Mouse (Mus musculus) liver, adult 2 months (tissue): ENCODE data around the gene Mta3. TPM values are rescaled to one million over a fixed set of nuclear protein-coding genes. Genes with fewer than 3 reads are reported as not detected.

Experiments used
- DNase-seq: peaks from one replicate; pipeline ENCODE4 v3.0.0-alpha.2; 2011; ENCODE audit warnings: low read depth, low spot score; ENCODE audit errors: extremely low read depth
- H3K27ac ChIP-seq: fragments of 200-500 bp; replicated peaks from 2 replicates; pipeline ENCODE4 v1.5.1; 2012; ENCODE audit warnings: low read depth, mild to moderate bottlenecking, control low read depth, inconsistent platforms, low read length; ENCODE audit not compliant: insufficient read depth
- H3K27me3 ChIP-seq: fragments of 200-500 bp; 2 replicates; pipeline ENCODE4 v1.6.1; 2012; ENCODE audit warnings: mild to moderate bottlenecking, moderate library complexity, low read length, inconsistent platforms; ENCODE audit not compliant: control insufficient read depth, insufficient read depth
- H3K36me3 ChIP-seq: fragments of 200-500 bp; 2 replicates; pipeline ENCODE4 v1.6.1; 2012; ENCODE audit warnings: low read length, inconsistent platforms; ENCODE audit not compliant: control insufficient read depth, insufficient read depth
- H3K4me1 ChIP-seq: fragments of 200-500 bp; 2 replicates; pipeline ENCODE4 v1.6.1; 2011; ENCODE audit warnings: low read length; ENCODE audit not compliant: control insufficient read depth, insufficient read depth
- H3K4me3 ChIP-seq: fragments of 200-500 bp; 2 replicates; pipeline ENCODE4 v1.5.1; 2011; ENCODE audit warnings: low read depth, mild to moderate bottlenecking, control low read depth, low read length, moderate library complexity; ENCODE audit not compliant: insufficient read depth
- H3K79me2 ChIP-seq: fragments of 200-500 bp; 2 replicates; pipeline ENCODE4 v1.6.1; 2012; ENCODE audit warnings: inconsistent platforms, mild to moderate bottlenecking, low read length, moderate library complexity; ENCODE audit not compliant: control insufficient read depth, insufficient read depth
- H3K9ac ChIP-seq: fragments of 200-500 bp; 2 replicates; pipeline ENCODE4 v1.6.1; 2012; ENCODE audit warnings: low read depth, mild to moderate bottlenecking, control low read depth, inconsistent platforms, low read length
- CTCF ChIP-seq: fragments of 200-500 bp; IDR thresholded peaks from 2 replicates; pipeline ENCODE4 v1.5.1; 2011; ENCODE audit warnings: low read depth, low read length, control low read depth
- POLR2A ChIP-seq: fragments of 200-500 bp; IDR thresholded peaks from 2 replicates; pipeline ENCODE4 v1.6.1; 2011; ENCODE audit warnings: low read length, control low read depth; ENCODE audit not compliant: insufficient read depth; ENCODE audit errors: extremely low read depth
- WGBS: fragments of 180-500 bp; shearing (Covaris S2); methylation state at CpG from one replicate; pipeline ENCODE4 v1.1.7; 2018; 5-methylcytosine and 5-hydroxymethylcytosine counted together
- polyA plus RNA-seq: library from polyadenylated mRNA; depleted of rRNA; stranded (reverse); fragments of >200 nt; gene quantifications from 2 replicates; pipeline ENCODE4 v1.2.3, GENCODE M21; 2012
- total RNA-seq: library from RNA; depleted of rRNA; stranded (reverse); fragments of >200 nt; gene quantifications from 2 replicates; pipeline ENCODE4 v1.2.3, GENCODE M21; 2014

Mta3 gene
- total and polyA plus RNA-seq, 2 experiments: 11.3 to 16.0 TPM

DNA sequence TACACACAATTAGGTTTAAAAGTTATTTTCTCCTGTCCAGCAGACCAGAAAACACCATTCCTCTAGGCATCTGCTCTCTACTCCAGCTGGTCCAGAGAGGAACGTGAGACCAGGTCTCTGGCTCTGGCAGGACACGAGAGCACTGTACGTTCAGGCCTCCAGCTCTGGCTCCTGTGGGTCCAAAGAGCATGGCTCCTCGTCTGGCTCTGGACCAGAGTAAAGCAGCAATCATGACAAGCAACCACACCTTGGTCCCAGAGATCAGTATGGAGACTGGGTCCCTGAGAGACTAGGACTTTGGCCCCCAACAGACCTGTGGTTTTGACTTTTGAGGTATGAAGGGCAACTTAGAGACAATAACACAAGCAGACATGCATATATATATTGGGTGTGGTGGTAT is 33.3 kb upstream of the Mta3 start:
- H3K36me3 ChIP-seq: no peaks in the 10 kb centered on the region
- H3K27ac ChIP-seq: no peak overlapping the region
- peak; percentile 71 for DNase-seq
- no peaks in the 10 kb centered on the region for H3K4me1 ChIP-seq
- TF ChIP-seq CTCF (no peak), POLR2A (no peak)
- H3K4me3 ChIP-seq: no peak overlapping the region
- WGBS: 22% methylated on average over 4 of the region's 4 CpGs
- no peaks in the 10 kb centered on the region for H3K27me3 ChIP-seq
- no peak overlapping the region for H3K9ac ChIP-seq
- no peaks in the 10 kb centered on the region for H3K79me2 ChIP-seq

DNA sequence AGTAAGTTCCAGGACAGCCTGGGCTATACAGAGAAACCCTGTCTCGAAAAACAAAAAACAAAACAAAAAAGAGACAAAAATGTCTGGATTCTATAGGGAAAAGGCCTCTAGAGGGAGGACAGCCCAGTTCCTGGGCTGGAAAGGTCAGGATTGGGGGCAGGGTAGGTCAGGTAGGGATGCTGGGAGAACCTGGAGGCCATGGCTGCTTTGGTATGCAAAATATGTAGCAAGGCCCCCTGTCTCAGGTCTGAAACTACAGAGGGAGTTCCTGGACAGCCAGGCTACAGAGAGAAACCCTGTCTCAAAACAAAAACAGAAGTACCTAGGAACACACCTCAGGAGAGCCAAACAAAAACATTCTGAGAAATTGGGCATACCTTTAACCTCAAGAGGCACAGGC is 28.6 kb upstream of the Mta3 start:
- no peaks in the 10 kb centered on the region for H3K36me3 ChIP-seq
- TF ChIP-seq CTCF: no peak
- no peak for TF ChIP-seq POLR2A
- WGBS: 93% methylated on average over 1 of the region's 1 CpGs
- no peak overlapping the region for H3K9ac ChIP-seq
- no peaks in the 10 kb centered on the region for H3K27me3 ChIP-seq
- H3K79me2 ChIP-seq: no peaks in the 10 kb centered on the region
- no peak overlapping the region for H3K27ac ChIP-seq
- H3K4me1 ChIP-seq: no peaks in the 10 kb centered on the region
- no peak for DNase-seq
- no peak overlapping the region for H3K4me3 ChIP-seq

DNA sequence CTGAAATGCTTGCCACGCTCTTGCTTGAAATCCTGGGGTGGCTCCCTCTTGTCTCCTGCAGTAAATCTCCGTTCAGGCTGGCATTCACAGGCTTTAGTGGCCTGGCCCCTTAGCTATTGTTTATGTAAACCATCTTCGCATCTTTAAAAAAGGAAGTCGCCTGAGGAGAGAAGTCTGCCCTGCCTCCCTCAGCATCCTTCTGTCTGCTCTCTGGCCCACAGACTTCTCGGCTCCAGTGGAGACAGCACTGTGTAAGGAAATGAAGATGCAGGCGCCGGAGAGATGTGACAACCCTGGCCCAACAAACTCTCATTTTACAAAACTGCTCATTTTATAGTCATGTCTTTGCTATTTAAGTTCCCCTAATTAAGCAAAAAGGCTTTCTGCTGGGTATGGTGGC is 24.0 kb upstream of the Mta3 start:
- DNase-seq: peak; percentile 26
- Histone ChIP-seq H3K79me2 (no peaks in the 10 kb centered on the region), H3K4me1 (no peaks in the 10 kb centered on the region), H3K27me3 (no peaks in the 10 kb centered on the region), H3K36me3 (no peaks in the 10 kb centered on the region), H3K9ac (no peak overlapping the region), H3K27ac (no peak overlapping the region), H3K4me3 (no peak overlapping the region)
- WGBS: 77% methylated on average over 7 of the region's 7 CpGs
- TF ChIP-seq CTCF (no peak), POLR2A (no peak)

DNA sequence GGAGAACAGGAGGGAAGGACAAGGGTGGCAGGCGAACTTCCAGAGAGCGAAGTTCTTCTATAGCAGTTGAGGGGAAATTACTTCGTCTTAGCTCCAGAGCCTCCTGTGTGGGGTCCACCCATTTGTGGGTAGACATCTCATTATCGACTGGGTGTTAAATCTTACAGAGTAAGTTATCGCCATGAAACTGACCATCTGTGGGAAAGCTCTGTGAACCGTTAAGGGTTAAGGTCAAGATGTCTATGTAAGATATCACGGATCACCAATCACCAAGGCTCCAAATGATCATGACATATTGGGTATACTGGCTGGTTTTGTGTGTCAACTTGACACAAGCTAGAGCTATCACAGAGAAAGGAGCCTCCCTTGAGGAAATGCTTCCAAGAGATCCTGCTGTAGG is 21.5 kb upstream of the Mta3 start:
- no peak overlapping the region for H3K27ac ChIP-seq
- H3K36me3 ChIP-seq: no peaks in the 10 kb centered on the region
- 95% methylated on average over 7 of the region's 7 CpGs for WGBS
- TF ChIP-seq POLR2A: no peak
- TF ChIP-seq CTCF: no peak
- no peaks in the 10 kb centered on the region for H3K79me2 ChIP-seq
- no peak overlapping the region for H3K4me3 ChIP-seq
- H3K9ac ChIP-seq: no peak overlapping the region
- no peaks in the 10 kb centered on the region for H3K27me3 ChIP-seq
- no peak for DNase-seq
- no peaks in the 10 kb centered on the region for H3K4me1 ChIP-seq

DNA sequence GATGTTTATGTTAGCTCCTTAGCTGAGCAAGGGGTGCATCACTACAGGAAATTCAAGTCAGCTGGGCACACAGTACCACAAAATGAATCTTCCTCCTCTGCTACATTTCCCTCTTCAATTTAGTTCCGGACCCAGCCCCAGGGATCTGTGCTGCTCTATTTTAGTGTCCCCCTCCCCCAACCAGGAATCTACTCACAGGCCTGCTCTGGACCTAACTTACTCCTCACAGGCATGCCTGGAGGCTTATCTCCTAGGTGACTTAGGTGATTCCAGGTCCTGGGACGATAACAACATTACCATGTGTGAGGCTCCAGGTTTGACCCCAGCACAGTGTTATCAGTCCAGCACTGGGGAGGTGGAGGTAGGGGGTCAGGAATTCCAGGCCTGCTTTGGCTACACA is 15.5 kb upstream of the Mta3 start:
- Histone ChIP-seq H3K79me2 (no peaks in the 10 kb centered on the region), H3K27me3 (no peaks in the 10 kb centered on the region), H3K27ac (no peak overlapping the region), H3K36me3 (no peaks in the 10 kb centered on the region), H3K9ac (no peak overlapping the region), H3K4me1 (no peaks in the 10 kb centered on the region), H3K4me3 (no peak overlapping the region)
- DNase-seq: no peak
- WGBS: 73% methylated on average over 2 of the region's 2 CpGs
- no peak for TF ChIP-seq POLR2A
- TF ChIP-seq CTCF: no peak

DNA sequence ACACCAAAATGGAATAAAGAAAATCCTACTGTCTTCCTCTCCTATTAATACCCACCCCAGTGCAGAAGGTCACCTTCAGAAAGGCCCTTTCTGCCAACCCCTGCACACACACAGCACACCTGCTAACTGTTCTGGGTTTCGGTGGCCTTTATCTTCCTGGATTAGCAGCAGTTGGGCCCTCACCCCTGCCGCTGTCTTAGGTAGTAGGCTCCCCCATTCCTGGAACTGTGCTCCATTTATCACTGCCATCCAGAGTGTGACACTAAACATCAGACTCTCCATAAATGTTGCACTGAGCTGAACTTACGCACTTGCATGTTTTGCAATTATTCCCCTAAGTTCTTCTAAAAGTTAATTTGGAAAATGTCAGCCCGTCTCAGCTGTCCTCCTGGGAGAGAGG is 14.6 kb upstream of the Mta3 start:
- Histone ChIP-seq H3K27me3 (no peaks in the 10 kb centered on the region), H3K79me2 (no peaks in the 10 kb centered on the region), H3K36me3 (no peaks in the 10 kb centered on the region), H3K9ac (no peak overlapping the region), H3K27ac (no peak overlapping the region), H3K4me3 (no peak overlapping the region), H3K4me1 (no peaks in the 10 kb centered on the region)
- TF ChIP-seq CTCF (no peak), POLR2A (no peak)
- 85% methylated on average over 4 of the region's 4 CpGs for WGBS
- no peak for DNase-seq
